Mouse (Mus musculus) E14TG2a.4 (cell line): ENCODE data around the gene Gzmb.
"Not testable (repeated sequence)": the region's sequence is repeated elsewhere in the genome, so short reads cannot be mapped to it uniquely, and the experiment has no call there.

Experiments used
- H3K27me3 ChIP-seq: 2 replicates; pipeline ENCODE4 v1.6.1; 2014; ENCODE audit warnings: low read length, control low read depth; ENCODE audit not compliant: insufficient read depth
- H3K36me3 ChIP-seq: 2 replicates; pipeline ENCODE4 v1.6.1; 2014; ENCODE audit warnings: low read length, control low read depth; ENCODE audit not compliant: insufficient read depth
- H3K4me1 ChIP-seq: replicated peaks from 2 replicates; pipeline ENCODE4 v1.6.1; 2014; ENCODE audit warnings: low read depth, low read length, control low read depth
- H3K4me3 ChIP-seq: replicated peaks from 2 replicates; pipeline ENCODE4 v1.5.1; 2014; ENCODE audit warnings: mild to moderate bottlenecking, low read length
- H3K9me3 ChIP-seq: 2 replicates; pipeline ENCODE4 v1.6.1; 2014; ENCODE audit warnings: low read length, control low read depth
- CTCF ChIP-seq: conservative IDR thresholded peaks from 2 replicates; pipeline ENCODE4 v1.5.1; 2014; ENCODE audit warnings: low read length
- NANOG ChIP-seq: IDR thresholded peaks from 2 replicates; pipeline ENCODE4 v1.6.1; 2014; ENCODE audit warnings: borderline replicate concordance, low read length, mixed read lengths
- POU5F1 ChIP-seq: IDR thresholded peaks from 2 replicates; pipeline ENCODE4 v1.6.1; 2014; ENCODE audit warnings: low read length, borderline replicate concordance

Gene Gzmb

GRCm38 (mm10) chr14:56262153-56262552 lies at the start of gene Gzmb:
Gene Gzmb (minus strand): TSS chr14:56262260.
- H3K27me3 ChIP-seq, result peaks cover 9% of the 10 kb centered on the region; the same call in 1 of the 2 replicates
- H3K4me3 ChIP-seq, result no peak within 1 kb of the TSS
- no peaks in the 10 kb centered on the region for H3K9me3 ChIP-seq
- no peak for TF ChIP-seq POU5F1
- H3K4me1 ChIP-seq, result no peaks in the 10 kb centered on the region
- no peaks in the 10 kb centered on the region for H3K36me3 ChIP-seq

- H3K4me3 ChIP-seq, H3K9me3 ChIP-seq, H3K36me3 ChIP-seq, H3K4me1 ChIP-seq: not testable (repeated sequence)
- H3K27me3 ChIP-seq, result peaks cover 15% of the 10 kb centered on the region
Measured at GRCm38 (mm10) chr14:56311801-56312200, 49.7 kb upstream of the Gzmb start.

- H3K4me3 ChIP-seq, result no peak overlapping the region
- no peaks in the 10 kb centered on the region for H3K9me3 ChIP-seq
- H3K36me3 ChIP-seq, result no peaks in the 10 kb centered on the region
- H3K4me1 ChIP-seq, result 0 out of 2 replicates have a peak, but pooled peaks cover 3% of the 10 kb centered on the region
- H3K27me3 ChIP-seq, result peaks cover 7% of the 10 kb centered on the region
- no peak for TF ChIP-seq CTCF
- TF ChIP-seq NANOG, result no peak
- TF ChIP-seq POU5F1, result no peak
Measured at GRCm38 (mm10) chr14:56310238-56310637, 48.2 kb upstream of the Gzmb start.

- no peaks in the 10 kb centered on the region for H3K9me3 ChIP-seq
- TF ChIP-seq CTCF (peak; percentile 52), POU5F1 (no peak), NANOG (no peak)
- H3K4me3 ChIP-seq, result no peak overlapping the region
Measured at GRCm38 (mm10) chr14:56304149-56304548, 42.1 kb upstream of the Gzmb start.

GRCm38 (mm10) chr14:56303506-56304025 lies 41.5 kb upstream of the Gzmb start:
- H3K4me3 ChIP-seq, result no peak overlapping the region
- 0 out of 2 replicates have a peak, but pooled peaks cover 3% of the 10 kb centered on the region for H3K27me3 ChIP-seq
- TF ChIP-seq NANOG (no peak), POU5F1 (no peak), CTCF (no peak)
- H3K36me3 ChIP-seq, result no peaks in the 10 kb centered on the region
- no peaks in the 10 kb centered on the region for H3K9me3 ChIP-seq
- H3K4me1 ChIP-seq, result no peaks in the 10 kb centered on the region

More at GRCm38 (mm10) chr14:56304149-56304548, 42.1 kb upstream of the Gzmb start:
- H3K36me3 ChIP-seq, result no peaks in the 10 kb centered on the region
- 0 out of 2 replicates have a peak, but pooled peaks cover 8% of the 10 kb centered on the region for H3K27me3 ChIP-seq
- no peaks in the 10 kb centered on the region for H3K4me1 ChIP-seq

- TF ChIP-seq NANOG (no peak), POU5F1 (no peak), CTCF (no peak)
Measured at GRCm38 (mm10) chr14:56302091-56302490, 40.0 kb upstream of the Gzmb start.

GRCm38 (mm10) chr14:56296786-56297185 lies 34.7 kb upstream of the Gzmb start:
- no peaks in the 10 kb centered on the region for H3K36me3 ChIP-seq
- TF ChIP-seq POU5F1 (no peak), CTCF (no peak), NANOG (no peak)
- no peaks in the 10 kb centered on the region for H3K9me3 ChIP-seq
- no peaks in the 10 kb centered on the region; the same call in 1 of the 2 replicates for H3K4me1 ChIP-seq
- H3K4me3 ChIP-seq, result no peak overlapping the region
- H3K27me3 ChIP-seq, result no peaks in the 10 kb centered on the region

More at GRCm38 (mm10) chr14:56302091-56302490, 40.0 kb upstream of the Gzmb start:
- Histone ChIP-seq H3K4me3 (no peak overlapping the region), H3K9me3 (no peaks in the 10 kb centered on the region), H3K36me3 (no peaks in the 10 kb centered on the region), H3K27me3 (0 out of 2 replicates have a peak, but pooled peaks cover 3% of the 10 kb centered on the region), H3K4me1 (no peaks in the 10 kb centered on the region)

GRCm38 (mm10) chr14:56296106-56296505 lies 34.0 kb upstream of the Gzmb start:
- no peak for TF ChIP-seq POU5F1
- TF ChIP-seq NANOG, result no peak
- no peak for TF ChIP-seq CTCF

GRCm38 (mm10) chr14:56293146-56293545 lies 31.1 kb upstream of the Gzmb start:
- Histone ChIP-seq H3K9me3 (no peaks in the 10 kb centered on the region), H3K4me3 (no peak overlapping the region), H3K36me3 (no peaks in the 10 kb centered on the region), H3K27me3 (no peaks in the 10 kb centered on the region), H3K4me1 (peaks cover 12% of the 10 kb centered on the region)
- TF ChIP-seq NANOG, result no peak
- no peak for TF ChIP-seq CTCF
- no peak for TF ChIP-seq POU5F1

More at GRCm38 (mm10) chr14:56296106-56296505, 34.0 kb upstream of the Gzmb start:
- H3K4me3 ChIP-seq, result no peak overlapping the region
- no peaks in the 10 kb centered on the region; the same call in 1 of the 2 replicates for H3K4me1 ChIP-seq
- no peaks in the 10 kb centered on the region for H3K36me3 ChIP-seq
- H3K9me3 ChIP-seq, result no peaks in the 10 kb centered on the region
- no peaks in the 10 kb centered on the region for H3K27me3 ChIP-seq
